Mouse (Mus musculus) C2C12 (cell line): Measurements from ENCODE around the gene Pole3.

Source experiments
- CEBPB ChIP-seq: IDR thresholded peaks from one replicate; pipeline ENCODE4 v1.6.1; 2011; ENCODE audit warnings: low read depth, mild to moderate bottlenecking, control low read depth, moderate library complexity
- CTCF ChIP-seq: IDR thresholded peaks from one replicate; pipeline ENCODE4 v1.5.1; 2011; ENCODE audit not compliant: control insufficient read depth, insufficient read depth, insufficient read length
- FOSL1 ChIP-seq: IDR thresholded peaks from one replicate; pipeline ENCODE4 v1.8.0; 2011; ENCODE audit warnings: mild to moderate bottlenecking, low read length; ENCODE audit not compliant: poor library complexity, insufficient read depth, severe bottlenecking
- MAX ChIP-seq: IDR thresholded peaks from one replicate; pipeline ENCODE4 v1.6.1; 2011; ENCODE audit warnings: mild to moderate bottlenecking, control low read depth
- MYOG ChIP-seq: IDR thresholded peaks from one replicate; pipeline ENCODE4 v1.6.1; 2011; ENCODE audit not compliant: control insufficient read depth, insufficient read length; ENCODE audit errors: extremely low read depth
- USF1 ChIP-seq: IDR thresholded peaks from one replicate; pipeline ENCODE4 v1.6.1; 2011; ENCODE audit warnings: low read depth, mild to moderate bottlenecking, control low read depth, moderate library complexity

GRCm38 (mm10) chr4:62519849-62520233 is 5.0 kb downstream of the Pole3 start, which contains the start of gene Alad:
- no peak for TF ChIP-seq CTCF
- peak; percentile 98 for TF ChIP-seq MAX
- TF ChIP-seq CEBPB: no peak
- TF ChIP-seq MYOG: no peak
- peak; percentile 80 for TF ChIP-seq USF1
- TF ChIP-seq FOSL1: no peak
